Mouse (Mus musculus): ENCODE measurements around the gene Gabbr2.

DNA sequence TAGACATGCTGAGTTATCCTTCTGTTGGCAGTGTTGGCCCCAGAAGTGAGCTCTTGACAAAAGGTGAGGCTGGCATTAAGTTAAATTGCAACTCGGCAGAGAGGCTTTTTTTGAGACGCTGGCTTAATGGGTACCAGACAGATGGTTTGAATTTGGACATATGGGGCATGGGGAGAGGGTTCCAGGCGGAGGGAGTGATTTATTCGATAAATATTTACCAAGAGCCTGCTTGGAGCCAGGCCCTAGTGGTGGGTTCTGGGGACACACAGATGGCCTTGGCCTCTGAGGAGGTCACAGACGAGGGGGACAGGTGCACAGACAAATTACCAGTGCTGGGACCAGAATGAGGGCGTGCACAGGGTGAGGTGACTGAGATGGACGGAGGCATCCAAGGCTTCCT, 282.2 kb downstream of the Gabbr2 start:
- TF ChIP-seq EP300 (IDR thresholded peaks at IDR 0.05; ENCODE audit: insufficient read depth, low read depth, low read length) (no peak), POLR2A (IDR thresholded peaks at IDR 0.05; ENCODE audit: insufficient read depth, low read length) (no peak), CTCF (IDR thresholded peaks at IDR 0.05; ENCODE audit: low read depth, low read length) (no peak)

Measured in ES-Bruce4 (cell line).